Mouse (Mus musculus): ENCODE data around the gene Spata32. TPM values are rescaled to one million over a fixed set of nuclear protein-coding genes. Genes with fewer than 3 reads are reported as not detected.

Gene Spata32
- polyA plus RNA-seq, 1 experiment from 2014 or later = not detected

DNA sequence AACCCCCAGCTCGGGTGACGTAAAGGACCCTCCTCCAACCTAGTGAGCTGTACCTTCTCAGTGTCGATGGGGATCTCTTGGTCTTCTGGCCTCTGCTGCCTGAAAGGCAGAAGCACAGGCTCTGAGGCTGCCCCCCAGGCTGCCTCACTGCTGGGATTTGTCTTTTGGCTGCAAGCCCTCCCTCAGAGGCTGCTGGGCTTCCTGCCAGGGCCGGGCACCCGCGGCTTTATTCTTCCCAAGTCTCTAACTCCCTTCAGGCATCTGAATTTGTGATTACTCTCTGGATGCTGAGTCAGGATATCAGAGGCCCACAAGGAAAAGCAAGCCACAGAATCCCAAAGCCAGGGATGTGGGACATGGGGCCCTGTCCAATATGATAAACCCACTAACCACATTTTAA lies 16.6 kb downstream of the Spata32 start:
- Histone ChIP-seq H3K4me1 (replicated peaks) (peaks cover 22% of the 10 kb centered on the region), H3K27me3 (peaks cover 61% of the 10 kb centered on the region), H3K27ac (no peak overlapping the region), H3K4me3 (replicated peaks) (no peak overlapping the region), H3K36me3 (no peaks in the 10 kb centered on the region), H3K9ac (replicated peaks) (no peak overlapping the region), H3K4me2 (no peak overlapping the region), H3K9me3 (no peaks in the 10 kb centered on the region)
- no peak for ATAC-seq (ENCODE audit: insufficient number of reproducible peaks, insufficient read depth, low FRiP score, low TSS enrichment, low read depth)
- WGBS = 30% methylated on average over 6 of the region's 6 CpGs

DNA sequence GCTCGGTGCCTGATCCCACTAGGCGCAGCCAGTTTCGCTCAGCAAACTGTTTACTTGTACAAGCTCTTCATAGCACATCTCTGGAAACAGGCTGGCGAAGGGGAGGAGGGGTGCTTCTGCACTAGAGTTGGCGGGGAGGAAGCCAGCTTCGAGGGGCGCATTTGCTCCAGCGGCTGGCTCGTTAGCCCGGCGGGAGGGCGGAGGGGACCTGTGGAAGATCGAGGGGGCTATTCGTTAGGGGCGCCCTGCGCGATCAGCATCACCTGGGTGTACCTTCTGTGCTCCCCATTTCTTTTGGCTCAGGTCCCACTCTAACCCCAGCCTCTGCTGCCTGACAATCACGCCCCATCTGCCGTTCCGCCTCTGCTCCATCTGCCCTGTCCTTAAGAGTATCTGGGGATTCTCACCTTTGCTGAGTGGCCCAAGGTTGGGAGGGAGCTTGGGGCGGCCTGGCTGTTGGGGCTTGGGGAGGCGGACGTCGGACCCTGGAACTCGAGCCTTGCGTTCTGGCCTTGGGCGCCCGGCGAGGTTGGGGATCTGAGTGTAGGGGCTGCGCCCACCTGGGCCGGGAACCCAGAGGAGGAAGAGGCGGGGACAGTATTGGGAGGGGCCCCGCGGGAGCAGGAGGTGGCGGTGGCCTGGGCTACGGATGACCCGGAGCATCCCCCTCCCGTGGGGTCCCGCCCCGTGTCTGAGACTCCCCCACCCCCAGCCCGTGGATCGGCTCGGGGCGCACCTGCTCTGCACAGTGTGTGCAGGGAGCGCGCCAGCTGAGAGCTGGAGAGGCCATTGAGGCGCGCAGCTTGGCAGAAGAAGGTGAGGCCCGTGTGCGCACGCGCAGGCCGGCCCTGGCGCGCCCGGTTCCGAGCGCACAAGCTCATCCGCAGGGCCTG lies 19.1 kb downstream of the Spata32 start:
- Histone ChIP-seq H3K9ac (replicated peaks) (peak overlapping the region; percentile 53), H3K4me2 (peak overlapping the region; percentile 84), H3K27me3 (peaks cover 86% of the 10 kb centered on the region), H3K36me3 (no peaks in the 10 kb centered on the region), H3K4me1 (replicated peaks) (peaks cover 22% of the 10 kb centered on the region), H3K27ac (no peak overlapping the region), H3K4me3 (replicated peaks) (peak overlapping the region; percentile 49), H3K9me3 (no peaks in the 10 kb centered on the region)
- 1% methylated on average over 57 of the region's 59 CpGs for WGBS
- ATAC-seq (ENCODE audit: insufficient number of reproducible peaks, insufficient read depth, low FRiP score, low TSS enrichment, low read depth) = no peak

DNA sequence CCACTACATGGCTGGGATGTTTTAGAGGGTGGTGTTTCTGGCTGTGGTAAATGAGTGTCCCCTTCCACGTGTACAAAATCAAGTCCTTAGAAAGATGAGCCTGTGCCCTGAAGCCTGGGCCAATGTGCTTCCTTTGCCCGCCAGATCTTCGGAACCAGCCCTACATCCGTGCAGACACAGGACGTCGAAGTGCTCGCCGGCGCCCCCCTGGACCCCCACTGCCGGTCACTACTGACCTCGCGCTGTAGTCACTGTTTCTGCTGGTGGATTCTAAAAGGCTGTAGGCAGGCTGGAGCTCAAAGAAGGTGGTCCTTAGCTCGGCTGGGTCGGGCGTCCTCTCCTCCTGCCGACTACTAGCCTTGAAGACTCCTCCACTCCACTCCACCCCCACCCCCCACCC lies 19.9 kb downstream of the Spata32 start:
- WGBS = 4% methylated on average over 16 of the region's 16 CpGs

GRCm38 (mm10) chr11:103197340-103197739 lies 20.9 kb downstream of the Spata32 start:
- H3K9me3 ChIP-seq = no peaks in the 10 kb centered on the region
- peaks cover 100% of the 10 kb centered on the region for H3K27me3 ChIP-seq
- H3K4me1 ChIP-seq (replicated peaks) = peaks cover 35% of the 10 kb centered on the region
- no peak for ATAC-seq (ENCODE audit: insufficient number of reproducible peaks, insufficient read depth, low FRiP score, low TSS enrichment, low read depth)
- WGBS = 91% methylated on average over 4 of the region's 4 CpGs
- H3K27ac ChIP-seq = no peak overlapping the region
- no peak overlapping the region for H3K9ac ChIP-seq (replicated peaks)
- no peak overlapping the region for H3K4me3 ChIP-seq (replicated peaks)
- no peaks in the 10 kb centered on the region for H3K36me3 ChIP-seq
- no peak overlapping the region for H3K4me2 ChIP-seq

More for the DNA sequence above, 19.9 kb downstream of the Spata32 start:
- Histone ChIP-seq H3K27me3 (peaks cover 94% of the 10 kb centered on the region), H3K27ac (no peak overlapping the region), H3K4me3 (replicated peaks) (peak overlapping the region; percentile 49), H3K36me3 (no peaks in the 10 kb centered on the region), H3K9me3 (no peaks in the 10 kb centered on the region), H3K9ac (replicated peaks) (no peak overlapping the region), H3K4me1 (replicated peaks) (peaks cover 25% of the 10 kb centered on the region), H3K4me2 (peak overlapping the region; percentile 84)
- no peak for ATAC-seq (ENCODE audit: insufficient number of reproducible peaks, insufficient read depth, low FRiP score, low TSS enrichment, low read depth)

DNA sequence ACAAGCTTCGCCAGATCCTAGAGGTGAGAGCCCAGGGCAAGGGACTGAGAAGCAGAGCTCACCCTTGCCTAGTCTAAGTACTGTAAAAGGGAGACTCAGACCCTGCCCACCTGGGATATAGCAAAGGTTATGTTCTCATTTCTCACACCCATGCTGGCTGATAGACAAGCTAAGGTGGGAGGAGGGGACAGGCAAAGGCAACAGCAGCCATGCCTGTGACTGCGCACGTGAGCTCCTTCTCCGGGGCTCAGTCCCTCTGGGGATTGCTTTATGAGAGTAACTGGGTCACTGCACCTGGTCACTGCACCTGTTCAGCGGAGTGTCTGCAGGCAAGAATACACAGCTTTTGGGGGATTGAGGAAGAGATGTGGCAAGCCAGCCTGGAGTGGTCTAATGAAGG lies 22.6 kb downstream of the Spata32 start:
- Histone ChIP-seq H3K4me2 (no peak overlapping the region), H3K4me3 (replicated peaks) (no peak overlapping the region), H3K27ac (no peak overlapping the region), H3K36me3 (no peaks in the 10 kb centered on the region), H3K4me1 (replicated peaks) (peaks cover 29% of the 10 kb centered on the region), H3K27me3 (peaks cover 100% of the 10 kb centered on the region), H3K9me3 (no peaks in the 10 kb centered on the region), H3K9ac (replicated peaks) (no peak overlapping the region)
- no peak for ATAC-seq (ENCODE audit: insufficient number of reproducible peaks, insufficient read depth, low FRiP score, low TSS enrichment, low read depth)
- WGBS = 84% methylated on average over 5 of the region's 5 CpGs

- WGBS = 91% methylated on average over 18 of the region's 18 CpGs
- Histone ChIP-seq H3K36me3 (no peaks in the 10 kb centered on the region), H3K27me3 (peaks cover 100% of the 10 kb centered on the region), H3K4me3 (replicated peaks) (no peak overlapping the region), H3K9me3 (no peaks in the 10 kb centered on the region), H3K4me1 (replicated peaks) (peaks cover 29% of the 10 kb centered on the region), H3K9ac (replicated peaks) (no peak overlapping the region), H3K4me2 (no peak overlapping the region), H3K27ac (no peak overlapping the region)
- ATAC-seq (ENCODE audit: insufficient number of reproducible peaks, insufficient read depth, low FRiP score, low TSS enrichment, low read depth) = no peak
Observed at GRCm38 (mm10) chr11:103195236-103195635, 23.0 kb downstream of the Spata32 start.

DNA sequence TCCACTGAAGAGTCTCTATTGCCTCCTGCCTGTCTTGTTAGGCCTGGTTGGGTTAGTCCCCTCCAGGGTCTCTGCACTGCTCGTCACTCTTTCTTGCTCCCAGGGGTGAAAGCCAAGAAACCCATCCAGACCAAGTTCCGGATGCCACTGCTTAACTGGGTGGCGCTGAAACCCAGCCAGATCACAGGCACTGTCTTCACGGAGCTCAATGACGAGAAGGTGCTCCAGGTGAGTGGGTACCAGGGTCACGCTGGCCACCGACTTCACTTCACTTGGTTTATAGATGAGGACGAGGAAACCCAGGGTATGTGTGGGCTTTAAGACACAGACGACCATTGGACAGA lies 24.4 kb downstream of the Spata32 start:
- WGBS = 28% methylated on average over 9 of the region's 9 CpGs
- Histone ChIP-seq H3K9me3 (no peaks in the 10 kb centered on the region), H3K27ac (no peak overlapping the region), H3K36me3 (no peaks in the 10 kb centered on the region), H3K4me3 (replicated peaks) (no peak overlapping the region), H3K9ac (replicated peaks) (no peak overlapping the region), H3K27me3 (peaks cover 95% of the 10 kb centered on the region), H3K4me1 (replicated peaks) (peaks cover 19% of the 10 kb centered on the region), H3K4me2 (no peak overlapping the region)
- ATAC-seq (ENCODE audit: insufficient number of reproducible peaks, insufficient read depth, low FRiP score, low TSS enrichment, low read depth) = no peak

GRCm38 (mm10) chr11:103192956-103193824 lies 25.0 kb downstream of the Spata32 start:
- Histone ChIP-seq H3K4me1 (replicated peaks) (peaks cover 13% of the 10 kb centered on the region), H3K4me3 (replicated peaks) (peak overlapping the region; percentile 27), H3K9me3 (no peaks in the 10 kb centered on the region), H3K4me2 (peak overlapping the region; percentile 51), H3K27me3 (peaks cover 89% of the 10 kb centered on the region), H3K36me3 (no peaks in the 10 kb centered on the region), H3K9ac (replicated peaks) (0 out of 2 replicates have a peak overlapping the region, but pooled peaks have one; percentile 27), H3K27ac (no peak overlapping the region)
- ATAC-seq (ENCODE audit: insufficient number of reproducible peaks, insufficient read depth, low FRiP score, low TSS enrichment, low read depth) = no peak
- 4% methylated on average over 40 of the region's 44 CpGs for WGBS

- 14% methylated on average over 28 of the region's 28 CpGs for WGBS
- Histone ChIP-seq H3K36me3 (no peaks in the 10 kb centered on the region), H3K27me3 (peaks cover 81% of the 10 kb centered on the region), H3K4me2 (peak overlapping the region; percentile 51), H3K4me1 (replicated peaks) (peaks cover 13% of the 10 kb centered on the region; the same call in 1 of the 2 replicates), H3K9me3 (no peaks in the 10 kb centered on the region), H3K27ac (no peak overlapping the region), H3K9ac (replicated peaks) (peak overlapping the region; percentile 44; the same call in 1 of the 2 replicates), H3K4me3 (replicated peaks) (peak overlapping the region; percentile 27)
- no peak for ATAC-seq (ENCODE audit: insufficient number of reproducible peaks, insufficient read depth, low FRiP score, low TSS enrichment, low read depth)
Observed at GRCm38 (mm10) chr11:103192230-103192955, 25.8 kb downstream of the Spata32 start.

- no peaks in the 10 kb centered on the region for H3K36me3 ChIP-seq
- H3K4me3 ChIP-seq (replicated peaks) = no peak overlapping the region
- H3K4me1 ChIP-seq (replicated peaks) = no peaks in the 10 kb centered on the region
- WGBS = 40% methylated on average over 2 of the region's 2 CpGs
- ATAC-seq (ENCODE audit: insufficient number of reproducible peaks, insufficient read depth, low FRiP score, low TSS enrichment, low read depth) = no peak
- H3K27ac ChIP-seq = no peak overlapping the region
- H3K27me3 ChIP-seq = peaks cover 33% of the 10 kb centered on the region
- no peaks in the 10 kb centered on the region for H3K9me3 ChIP-seq
- no peak overlapping the region; the same call in 1 of the 2 replicates for H3K9ac ChIP-seq (replicated peaks)
- H3K4me2 ChIP-seq = no peak overlapping the region
Observed at GRCm38 (mm10) chr11:103184891-103185290, 33.3 kb downstream of the Spata32 start.

DNA sequence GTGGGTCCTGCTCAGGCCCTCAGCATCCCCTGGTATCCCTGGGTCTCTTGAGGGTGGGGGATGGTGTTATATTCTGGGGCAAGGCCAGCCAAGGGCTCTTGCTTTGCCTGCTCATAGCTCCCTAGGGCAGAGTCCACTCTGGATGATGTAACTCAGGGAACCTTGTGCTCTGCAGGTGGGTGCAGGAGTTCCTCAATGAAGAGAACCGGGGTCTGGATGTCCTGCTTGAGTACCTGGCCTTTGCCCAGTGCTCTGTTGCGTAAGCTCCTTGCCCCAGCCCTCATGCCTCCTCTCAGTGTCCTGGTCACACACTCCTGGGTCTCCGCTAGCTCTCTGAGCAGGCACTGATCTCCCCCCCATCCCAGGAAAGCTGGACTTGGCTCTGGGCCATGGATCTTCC lies 36.3 kb downstream of the Spata32 start:
- H3K36me3 ChIP-seq = no peaks in the 10 kb centered on the region

More for the DNA sequence above, 36.3 kb downstream of the Spata32 start:
- ATAC-seq (ENCODE audit: insufficient number of reproducible peaks, insufficient read depth, low FRiP score, low TSS enrichment, low read depth) = no peak
- 79% methylated on average over 3 of the region's 3 CpGs for WGBS
- peaks cover 33% of the 10 kb centered on the region for H3K27me3 ChIP-seq
- H3K9ac ChIP-seq (replicated peaks) = no peak overlapping the region
- H3K4me3 ChIP-seq (replicated peaks) = no peak overlapping the region
- H3K9me3 ChIP-seq = no peaks in the 10 kb centered on the region
- no peaks in the 10 kb centered on the region for H3K4me1 ChIP-seq (replicated peaks)
- no peak overlapping the region for H3K27ac ChIP-seq
- no peak overlapping the region for H3K4me2 ChIP-seq

All from limb, embryonic 12.5 days (tissue).